Mouse (Mus musculus) limb, embryonic 14.5 days (tissue): ENCODE results near the gene Adssl1. TPM values are rescaled to one million over a fixed set of nuclear protein-coding genes. Genes with fewer than 3 reads are reported as not detected.

Experiments used
- ATAC-seq: fragments of 200-750 bp; cut with Nextera tagmentation; 2 replicates; pipeline ENCODE4 v1.8.0; 2017; ENCODE audit warnings: low read depth, moderate number of reproducible peaks, moderate TSS enrichment; ENCODE audit not compliant: low FRiP score
- DNase-seq: peaks from one replicate; pipeline ENCODE4 v3.0.0-alpha.2; 2015; ENCODE audit warnings: low spot score
- H3K27ac ChIP-seq: fragments of 300-500 bp; sonication (generic); replicated peaks from 2 replicates; pipeline ENCODE4 v1.5.1; 2014; ENCODE audit warnings: low read depth, mild to moderate bottlenecking, low read length, moderate library complexity, mixed read lengths
- H3K27me3 ChIP-seq: fragments of 300-500 bp; sonication (generic); 2 replicates; pipeline ENCODE4 v1.6.1; 2014; ENCODE audit warnings: low read length, mixed read lengths; ENCODE audit not compliant: control insufficient read depth, insufficient read depth
- H3K36me3 ChIP-seq: fragments of 300-500 bp; sonication (generic); 2 replicates; pipeline ENCODE4 v1.6.1; 2014; ENCODE audit warnings: mild to moderate bottlenecking, low read length, moderate library complexity, mixed read lengths; ENCODE audit not compliant: control insufficient read depth, insufficient read depth
- H3K4me1 ChIP-seq: fragments of 300-500 bp; sonication (generic); 2 replicates; pipeline ENCODE4 v1.6.1; 2014; ENCODE audit warnings: antibody characterized with exemption, low read length, mixed read lengths; ENCODE audit not compliant: control insufficient read depth, insufficient read depth
- H3K4me2 ChIP-seq: fragments of 300-500 bp; sonication (generic); replicated peaks from 2 replicates; pipeline ENCODE4 v1.6.1; 2014; ENCODE audit warnings: low read depth, mild to moderate bottlenecking, low read length, moderate library complexity; ENCODE audit not compliant: severe bottlenecking
- H3K4me3 ChIP-seq: fragments of 300-500 bp; sonication (generic); replicated peaks from 2 replicates; pipeline ENCODE4 v1.5.1; 2014; ENCODE audit warnings: low read length
- H3K9ac ChIP-seq: fragments of 300-500 bp; sonication (generic); 2 replicates; pipeline ENCODE4 v1.6.1; 2014; ENCODE audit warnings: mild to moderate bottlenecking, low read depth, low read length, moderate library complexity; ENCODE audit not compliant: severe bottlenecking
- H3K9me3 ChIP-seq: fragments of 300-500 bp; sonication (generic); 2 replicates; pipeline ENCODE4 v1.6.1; 2016; ENCODE audit warnings: low read length; ENCODE audit not compliant: control insufficient read depth
- POLR2A ChIP-seq: fragments of 200-500 bp; IDR thresholded peaks from 2 replicates; pipeline ENCODE4 v1.8.0; 2012; ENCODE audit warnings: inconsistent platforms, mild to moderate bottlenecking, moderate library complexity, borderline replicate concordance; ENCODE audit not compliant: insufficient read depth, insufficient read length; ENCODE audit errors: extremely low read depth
- WGBS: fragments of 180-500 bp; shearing (Covaris S2); extraction: QIAGEN DNeasy Blood & Tissue Kit; methylation state at CpG from one replicate; pipeline ENCODE4 v1.1.7; 2014; 5-methylcytosine and 5-hydroxymethylcytosine counted together
- polyA plus RNA-seq, 2 experiments: library from polyadenylated mRNA; depleted of rRNA in 1 of 2; stranded (reverse) in 1 of 2; unstranded in 1 of 2; fragments of >200 nt; fragmentation: Nextera tagmentation in 1 of 2; extraction: Ambion mirVana in 1 of 2; gene quantifications; 2 replicates each; pipeline versions ENCODE4 v1.2.1 to v1.2.3; 2012 to 2014

Adssl1 gene
- polyA plus RNA-seq, 2 experiments, result 15.0 to 18.9 TPM

GRCm38 (mm10) chr12:112617898-112618380 lies 1.9 kb upstream of the Adssl1 start:
- peak overlapping the region; percentile 3; the same call in 1 of the 2 replicates for H3K9ac ChIP-seq
- H3K4me3 ChIP-seq, result no peak overlapping the region
- WGBS, result 16% methylated on average over 7 of the region's 8 CpGs
- peaks cover 13% of the 10 kb centered on the region; the same call in 1 of the 2 replicates for H3K4me1 ChIP-seq
- no peaks in the 10 kb centered on the region for H3K9me3 ChIP-seq
- peaks cover 4% of the 10 kb centered on the region; the same call in 1 of the 2 replicates for H3K36me3 ChIP-seq
- ATAC-seq (peak; percentile 89), DNase-seq (peak; percentile 84)
- no peak overlapping the region for H3K4me2 ChIP-seq
- H3K27ac ChIP-seq, result no peak overlapping the region
- TF ChIP-seq POLR2A, result no peak
- H3K27me3 ChIP-seq, result peaks cover 7% of the 10 kb centered on the region; the same call in 1 of the 2 replicates

GRCm38 (mm10) chr12:112618981-112619685 lies 712 bp upstream of the Adssl1 start:
- no peak overlapping the region for H3K9ac ChIP-seq
- H3K4me1 ChIP-seq, result peaks cover 13% of the 10 kb centered on the region; the same call in 1 of the 2 replicates
- no peak for TF ChIP-seq POLR2A
- H3K27me3 ChIP-seq, result peaks cover 7% of the 10 kb centered on the region; the same call in 1 of the 2 replicates
- no peak for ATAC-seq
- peak overlapping the region; percentile 91 for H3K4me2 ChIP-seq
- DNase-seq, result no peak
- 29% methylated on average over 13 of the region's 13 CpGs for WGBS
- no peaks in the 10 kb centered on the region for H3K9me3 ChIP-seq
- 0 out of 2 replicates have a peak, but pooled peaks cover 2% of the 10 kb centered on the region for H3K36me3 ChIP-seq
- peak overlapping the region; percentile 46 for H3K4me3 ChIP-seq
- no peak overlapping the region for H3K27ac ChIP-seq

- 14% methylated on average over 16 of the region's 16 CpGs for WGBS
- H3K9me3 ChIP-seq, result no peaks in the 10 kb centered on the region
- H3K27me3 ChIP-seq, result peaks cover 7% of the 10 kb centered on the region; the same call in 1 of the 2 replicates
- H3K36me3 ChIP-seq, result no peaks in the 10 kb centered on the region
- H3K27ac ChIP-seq, result no peak overlapping the region
- ATAC-seq (no peak), DNase-seq (no peak)
- H3K4me2 ChIP-seq, result peak overlapping the region; percentile 91
- H3K9ac ChIP-seq, result peak overlapping the region; percentile 60
- peaks cover 13% of the 10 kb centered on the region; the same call in 1 of the 2 replicates for H3K4me1 ChIP-seq
- no peak for TF ChIP-seq POLR2A
- peak overlapping the region; percentile 46 for H3K4me3 ChIP-seq
Observed at GRCm38 (mm10) chr12:112620354-112621061, 663 bp downstream of the Adssl1 start.

GRCm38 (mm10) chr12:112621900-112622299 lies 2.1 kb downstream of the Adssl1 start:
- Histone ChIP-seq H3K4me2 (no peak overlapping the region), H3K27ac (no peak overlapping the region), H3K9me3 (no peaks in the 10 kb centered on the region), H3K4me3 (no peak overlapping the region), H3K36me3 (no peaks in the 10 kb centered on the region), H3K4me1 (peaks cover 13% of the 10 kb centered on the region; the same call in 1 of the 2 replicates), H3K9ac (no peak overlapping the region), H3K27me3 (peaks cover 7% of the 10 kb centered on the region; the same call in 1 of the 2 replicates)
- WGBS, result 77% methylated on average over 3 of the region's 3 CpGs
- no peak for ATAC-seq
- DNase-seq, result no peak
- TF ChIP-seq POLR2A, result no peak

GRCm38 (mm10) chr12:112623742-112624141 lies 3.9 kb downstream of the Adssl1 start:
- Histone ChIP-seq H3K9me3 (no peaks in the 10 kb centered on the region), H3K4me1 (peaks cover 9% of the 10 kb centered on the region), H3K36me3 (no peaks in the 10 kb centered on the region), H3K9ac (no peak overlapping the region), H3K27me3 (peaks cover 7% of the 10 kb centered on the region; the same call in 1 of the 2 replicates), H3K4me3 (no peak overlapping the region), H3K27ac (no peak overlapping the region), H3K4me2 (no peak overlapping the region)
- DNase-seq (peak; percentile 45), ATAC-seq (no peak)
- TF ChIP-seq POLR2A, result no peak
- 13% methylated on average over 2 of the region's 2 CpGs for WGBS
